16 mouse cellular contexts compared by ENCODE assay signal in the genomic region with DNA sequence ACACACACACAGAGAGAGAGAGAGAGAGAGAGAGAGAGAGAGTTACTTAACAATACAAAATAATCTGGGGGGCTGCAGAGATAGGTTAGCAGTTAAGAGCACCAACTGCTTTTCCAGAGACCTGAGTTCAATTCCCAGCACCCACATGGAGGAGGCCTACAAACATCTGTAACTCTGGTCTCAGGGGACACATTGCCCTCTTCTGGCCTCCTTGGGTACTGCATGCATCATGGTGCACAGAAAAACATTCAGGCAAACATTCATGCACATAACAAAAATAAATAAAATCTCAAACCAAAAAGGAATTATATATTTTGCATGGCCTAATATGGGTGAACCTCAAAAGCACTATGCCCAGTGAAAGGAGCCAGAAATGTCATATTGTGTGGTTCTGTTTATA.
DNase-seq lines count a peak whose midpoint lies in the region; ATAC-seq and TF ChIP-seq lines count a peak whose summit lies in the region.
"Had no signal": no experiment of that assay in that cellular context is flagged by ENCODE, and none has a peak within 500 bp of the region (broad histone marks: within the 10 kb centered on the region; RNA-seq: fewer than 3 reads in every experiment).

No protein-coding gene starts in this region.

- H3K4me2 ChIP-seq in liver, postnatal 0 days (ENCODE audit: low read depth, low read length) = no peak overlapping the region
- no peak overlapping the region for H3K4me2 ChIP-seq in liver, embryonic 12.5 days
- H3K4me2 ChIP-seq: forebrain, embryonic 12.5 days; lung, embryonic 15.5 days; neural tube, embryonic 15.5 days; stomach, embryonic 15.5 days had no signal

- CTCF ChIA-PET in Patski (lab: Charles Lee) = no interaction called here

- H3K4me1 ChIP-seq in liver, postnatal 0 days (ENCODE audit: insufficient read depth) = no peaks in the 10 kb centered on the region
- peaks cover 6% of the 10 kb centered on the region; the same call in 1 of the 2 replicates for H3K4me1 ChIP-seq in liver, embryonic 12.5 days
- H3K4me1 ChIP-seq: lung, embryonic 15.5 days; stomach, embryonic 15.5 days had no signal

- DNase-seq in gastrocnemius, adult 2 months = no peak
- DNase-seq in gastrocnemius, postnatal 14 days = no peak
- peak; percentile 30 for DNase-seq in liver, postnatal 0 days
- no peak for DNase-seq in Patski (ENCODE audit: low read depth, low spot score)
- peak; percentile 30 for DNase-seq in thymus, postnatal 0 days (ENCODE audit: low spot score)
- no peak for DNase-seq in gastrocnemius, adult 8-10 months (ENCODE audit: low spot score in 2 of 2)
- DNase-seq in cerebellum, adult 18-20 months = no peak
- DNase-seq: adrenal gland, adult 8-10 months; cerebellum, adult 11-12 months; midbrain, embryonic 14.5 days had no signal

- H3K27me3 ChIP-seq in liver, postnatal 0 days (ENCODE audit: insufficient read depth, low read length) = no peaks in the 10 kb centered on the region
- H3K27me3 ChIP-seq in liver, embryonic 12.5 days (replicated peaks) = no peaks in the 10 kb centered on the region
- H3K27me3 ChIP-seq in Patski = no peaks in the 10 kb centered on the region
- H3K27me3 ChIP-seq: forebrain, embryonic 12.5 days; lung, embryonic 15.5 days; neural tube, embryonic 15.5 days; stomach, embryonic 15.5 days had no signal

- H3K27ac ChIP-seq in gastrocnemius, adult 2 months = no peak overlapping the region
- H3K27ac ChIP-seq in liver, postnatal 0 days (ENCODE audit: low read depth) = no peak overlapping the region
- H3K27ac ChIP-seq in liver, embryonic 12.5 days = no peak overlapping the region
- H3K27ac ChIP-seq: embryonic facial prominence, embryonic 10.5 days; forebrain, embryonic 12.5 days; lung, embryonic 15.5 days; neural tube, embryonic 15.5 days; stomach, embryonic 15.5 days had no signal

- POLR2A ChIA-PET in Patski (lab: Charles Lee) = no interaction called here

- intact Hi-C loops in gastrocnemius, adult 2 months (cut with DNase I) = no loop called here
- intact Hi-C loops in gastrocnemius, postnatal 14 days (cut with DNase I; ENCODE audit: low total_unique reads) = no loop called here

- H3K9me3 ChIP-seq in liver, postnatal 0 days (ENCODE audit: low read length) = no peaks in the 10 kb centered on the region; the same call in 1 of the 2 replicates
- H3K9me3 ChIP-seq in liver, embryonic 12.5 days (replicated peaks) = 0 out of 2 replicates have a peak, but pooled peaks cover 7% of the 10 kb centered on the region
- H3K9me3 ChIP-seq: forebrain, embryonic 12.5 days; lung, embryonic 15.5 days; neural tube, embryonic 15.5 days; stomach, embryonic 15.5 days had no signal

- no peaks in the 10 kb centered on the region for H3K36me3 ChIP-seq in liver, postnatal 0 days (replicated peaks; ENCODE audit: insufficient read depth, low read length)
- no peaks in the 10 kb centered on the region for H3K36me3 ChIP-seq in liver, embryonic 12.5 days
- H3K36me3 ChIP-seq: embryonic facial prominence, embryonic 10.5 days; forebrain, embryonic 12.5 days; lung, embryonic 15.5 days; neural tube, embryonic 15.5 days; stomach, embryonic 15.5 days had no signal

- peak; percentile 26; the same call in 1 of the 2 replicates for TF ChIP-seq CTCF in gastrocnemius, adult 2 months (IDR thresholded peaks at IDR 0.05)
- peak; percentile 69 for TF ChIP-seq CTCF in liver, postnatal 0 days (IDR thresholded peaks at IDR 0.05; ENCODE audit: low read depth)
- TF ChIP-seq CTCF in Patski (IDR thresholded peaks at IDR 0.05) = peak; percentile 64

- H3K9ac ChIP-seq in liver, postnatal 0 days (replicated peaks) = no peak overlapping the region
- no peak overlapping the region for H3K9ac ChIP-seq in liver, embryonic 12.5 days
- H3K9ac ChIP-seq: forebrain, embryonic 12.5 days; lung, embryonic 15.5 days; neural tube, embryonic 15.5 days; stomach, embryonic 15.5 days had no signal

- no peak for TF ChIP-seq EP300 in liver, postnatal 0 days (IDR thresholded peaks at IDR 0.05; ENCODE audit: low read depth)

- ATAC-seq in liver, postnatal 0 days = no peak
- ATAC-seq in liver, embryonic 12.5 days = no peak
- no peak for ATAC-seq in Patski

- in situ Hi-C loops in Patski (cut with MboI; ENCODE audit: low pct_unique_long_range_greater_than_20kb) = no loop called here

- H3K4me3 ChIP-seq in gastrocnemius, adult 2 months = no peak overlapping the region
- no peak overlapping the region for H3K4me3 ChIP-seq in liver, postnatal 0 days (ENCODE audit: low read depth, low read length)
- no peak overlapping the region for H3K4me3 ChIP-seq in liver, embryonic 12.5 days
- H3K4me3 ChIP-seq: embryonic facial prominence, embryonic 10.5 days; forebrain, embryonic 12.5 days; lung, embryonic 15.5 days; neural tube, embryonic 15.5 days; stomach, embryonic 15.5 days had no signal

Comparison
In these comparisons a context has a peak if more than half of its experiments do, and no peak if none do; other contexts are left out.
1. DNase-seq: peak in liver, postnatal 0 days (single experiment) and thymus, postnatal 0 days (single experiment); none in gastrocnemius, adult 2 months (single experiment), gastrocnemius, postnatal 14 days (single experiment), Patski (single experiment), gastrocnemius, adult 8-10 months (0 of 2) and cerebellum, adult 18-20 months (0 of 2).
2. Peak in every context shown above with its lines, with median percentiles within 50 percentile points of each other: CTCF ChIP-seq.